In the genomic region with DNA sequence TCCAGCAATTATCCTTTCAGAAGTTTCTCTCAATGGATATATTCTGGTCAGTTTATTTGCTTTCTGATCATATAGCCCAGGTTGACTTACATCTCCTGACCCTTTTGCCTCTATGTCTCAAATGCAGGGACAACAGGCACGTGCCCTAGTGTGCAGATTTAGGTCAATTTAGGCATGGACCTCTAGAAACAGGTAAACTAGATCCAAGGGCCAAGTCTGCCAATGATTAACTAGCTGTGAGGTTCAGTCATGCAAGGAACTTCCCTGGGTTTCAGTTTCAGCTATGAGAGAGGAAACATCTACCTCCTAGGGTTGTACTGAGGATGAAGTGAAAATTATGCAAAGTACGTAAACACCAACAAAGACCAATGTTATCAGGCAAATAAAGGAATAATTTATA, we compare ENCODE assay signal across 19 mouse cellular contexts. TPM values are rescaled to one million over a fixed set of nuclear protein-coding genes. Genes with fewer than 3 reads are reported as not detected.
DNase-seq lines count a peak whose midpoint lies in the region; ATAC-seq and TF ChIP-seq lines count a peak whose summit lies in the region.
"Had no signal": no experiment of that assay in that cellular context is flagged by ENCODE, and none has a peak within 500 bp of the region (broad histone marks: within the 10 kb centered on the region; RNA-seq: fewer than 3 reads in every experiment).

No protein-coding gene starts in this region.

- WGBS in lung, adult 2 months = 75% methylated on average over 2 of the region's 2 CpGs
- WGBS in kidney, postnatal 0 days = 59% methylated on average over 2 of the region's 2 CpGs
- WGBS in liver, embryonic 12.5 days (ENCODE audit: insufficient replicate concordance) = 91% methylated on average over 2 of the region's 2 CpGs

- ATAC-seq in kidney, postnatal 0 days (replicated peaks; ENCODE audit: low FRiP score, low read depth) = peak; percentile 75
- no peak for ATAC-seq in liver, embryonic 12.5 days
- no peak for ATAC-seq in inflammation-experienced regulatory T-cells, adult 6 months
- ATAC-seq: forebrain, embryonic 15.5 days; hindbrain, embryonic 16.5 days had no signal

- peak; percentile 37 for DNase-seq in lung, postnatal 36 days
- no peak for DNase-seq in lung, adult 2 months
- peak; percentile 32 for DNase-seq in kidney, postnatal 0 days (ENCODE audit: low spot score)
- DNase-seq in heart, adult 9 months (ENCODE audit: low spot score in 2 of 2) = no peak
- no peak for DNase-seq in thymus, adult 18-20 months
- no peak for DNase-seq in ovary, postnatal 36 days (ENCODE audit: low spot score)
- DNase-seq: adrenal gland, adult 8-10 months; cerebellum, adult 11 months; heart, adult 11 months; heart, postnatal 4 days; lung, postnatal 4 days had no signal

- no peaks in the 10 kb centered on the region for H3K9me3 ChIP-seq in kidney, postnatal 0 days (replicated peaks; ENCODE audit: low read length)
- no peaks in the 10 kb centered on the region for H3K9me3 ChIP-seq in liver, embryonic 12.5 days (replicated peaks)
- H3K9me3 ChIP-seq: embryonic facial prominence, embryonic 12.5 days; forebrain, embryonic 15.5 days; midbrain, embryonic 10.5 days had no signal

- H3K9ac ChIP-seq in kidney, postnatal 0 days (ENCODE audit: low read depth, low read length) = no peak overlapping the region
- H3K9ac ChIP-seq in liver, embryonic 12.5 days = no peak overlapping the region
- H3K9ac ChIP-seq: embryonic facial prominence, embryonic 12.5 days; forebrain, embryonic 15.5 days had no signal

- no peak overlapping the region for H3K4me3 ChIP-seq in lung, adult 2 months (replicated peaks; ENCODE audit: extremely low read depth, low read depth, low read length)
- H3K4me3 ChIP-seq in kidney, postnatal 0 days (replicated peaks; ENCODE audit: low read depth, low read length) = no peak overlapping the region
- H3K4me3 ChIP-seq in liver, embryonic 12.5 days = no peak overlapping the region
- H3K4me3 ChIP-seq: embryonic facial prominence, embryonic 12.5 days; forebrain, embryonic 15.5 days; midbrain, embryonic 10.5 days; myocyte had no signal

- H3K36me3 ChIP-seq in kidney, postnatal 0 days (ENCODE audit: insufficient read depth, low read length) = peaks cover 21% of the 10 kb centered on the region; the same call in 1 of the 2 replicates
- peaks cover 89% of the 10 kb centered on the region for H3K36me3 ChIP-seq in liver, embryonic 12.5 days

- TF ChIP-seq CTCF in lung, adult 2 months (IDR thresholded peaks at IDR 0.05; ENCODE audit: insufficient read depth, low read length) = no peak
- no peak for TF ChIP-seq CTCF in kidney, postnatal 0 days (IDR thresholded peaks at IDR 0.05; ENCODE audit: low read depth)

- H3K27ac ChIP-seq in kidney, postnatal 0 days = peak overlapping the region; percentile 87; the same call in 1 of the 2 replicates
- H3K27ac ChIP-seq in liver, embryonic 12.5 days = peak overlapping the region; percentile 42; the same call in 1 of the 2 replicates
- H3K27ac ChIP-seq: embryonic facial prominence, embryonic 12.5 days; forebrain, embryonic 15.5 days; midbrain, embryonic 10.5 days had no signal

- no peaks in the 10 kb centered on the region for H3K27me3 ChIP-seq in kidney, postnatal 0 days (ENCODE audit: insufficient read depth, low read length)
- no peaks in the 10 kb centered on the region for H3K27me3 ChIP-seq in liver, embryonic 12.5 days (replicated peaks)
- H3K27me3 ChIP-seq: CH12.LX; embryonic facial prominence, embryonic 12.5 days; forebrain, embryonic 15.5 days had no signal

- no peak for TF ChIP-seq POLR2A in lung, adult 2 months (IDR thresholded peaks at IDR 0.05; ENCODE audit: borderline replicate concordance, extremely low read depth, low read depth, low read length)

- peaks cover 5% of the 10 kb centered on the region; the same call in 1 of the 2 replicates for H3K4me1 ChIP-seq in lung, adult 2 months (ENCODE audit: control insufficient read depth, insufficient read depth, low read length)
- H3K4me1 ChIP-seq in kidney, postnatal 0 days (replicated peaks; ENCODE audit: insufficient read depth, low read length) = no peaks in the 10 kb centered on the region
- H3K4me1 ChIP-seq in liver, embryonic 12.5 days = peaks cover 57% of the 10 kb centered on the region
- H3K4me1 ChIP-seq: forebrain, embryonic 15.5 days; midbrain, embryonic 10.5 days had no signal

- H3K4me2 ChIP-seq in kidney, postnatal 0 days (ENCODE audit: low read length) = no peak overlapping the region
- no peak overlapping the region for H3K4me2 ChIP-seq in liver, embryonic 12.5 days
- H3K4me2 ChIP-seq: embryonic facial prominence, embryonic 12.5 days; forebrain, embryonic 15.5 days had no signal

RNA-seq across cellular contexts. Expression of gene Jpt2, which starts 7.2 kb away (rescaled TPM):
- polyA plus RNA-seq in lung, adult 2 months (2012; rRNA removed) = 6.1 and 10.2 TPM in 2 replicates
- polyA plus RNA-seq in kidney, postnatal 0 days (2015; fragmentation: Nextera tagmentation; extraction: Ambion mirVana) = 95.0 and 108 TPM in 2 replicates
- 112 and 114 TPM in 2 replicates for polyA plus RNA-seq in liver, embryonic 12.5 days (2016; fragmentation: Nextera tagmentation; extraction: Ambion mirVana)
- polyA plus RNA-seq in inflammation-experienced regulatory T-cells, adult 6 months (2017; shearing (Covaris generic)) = 10 to 100 TPM; 25.3 to 48.1 (median 32.1) TPM

RNA-seq across cellular contexts. Expression of gene Mapk8ip3, which starts 16.5 kb away (rescaled TPM):
- polyA plus RNA-seq in lung, adult 2 months (2012; rRNA removed) = 110 and 119 TPM in 2 replicates
- polyA plus RNA-seq in kidney, postnatal 0 days (2015; fragmentation: Nextera tagmentation; extraction: Ambion mirVana) = 12.7 and 13.7 TPM in 2 replicates
- polyA plus RNA-seq in liver, embryonic 12.5 days (2016; fragmentation: Nextera tagmentation; extraction: Ambion mirVana) = 15.6 and 15.8 TPM in 2 replicates
- 10 to 100 TPM; 22.0 to 47.5 (median 34.9) TPM for polyA plus RNA-seq in inflammation-experienced regulatory T-cells, adult 6 months (2017; shearing (Covaris generic))

RNA-seq across cellular contexts. Expression of gene Nme3, which starts 57.0 kb away (rescaled TPM):
- 55.8 and 69.4 TPM in 2 replicates for polyA plus RNA-seq in lung, adult 2 months (2012; rRNA removed)
- 87.1 and 93.1 TPM in 2 replicates for polyA plus RNA-seq in kidney, postnatal 0 days (2015; fragmentation: Nextera tagmentation; extraction: Ambion mirVana)
- polyA plus RNA-seq in liver, embryonic 12.5 days (2016; fragmentation: Nextera tagmentation; extraction: Ambion mirVana) = 67.9 and 68.8 TPM in 2 replicates
- 10 to 100 TPM; 39.8 to 50.7 (median 45.7) TPM for polyA plus RNA-seq in inflammation-experienced regulatory T-cells, adult 6 months (2017; shearing (Covaris generic))

RNA-seq across cellular contexts. Expression of gene Mrps34, which starts 58.4 kb away (rescaled TPM):
- polyA plus RNA-seq in lung, adult 2 months (2012; rRNA removed) = 100 and 115 TPM in 2 replicates
- 141 TPM in 2 replicates for polyA plus RNA-seq in kidney, postnatal 0 days (2015; fragmentation: Nextera tagmentation; extraction: Ambion mirVana)
- polyA plus RNA-seq in liver, embryonic 12.5 days (2016; fragmentation: Nextera tagmentation; extraction: Ambion mirVana) = 101 and 106 TPM in 2 replicates
- polyA plus RNA-seq in inflammation-experienced regulatory T-cells, adult 6 months (2017; shearing (Covaris generic)) = 10 to 100 TPM; 68.7 to 85.6 (median 71.2) TPM

RNA-seq across cellular contexts. Expression of gene Eme2, which starts 58.4 kb away (rescaled TPM):
- 41.1 and 48.0 TPM in 2 replicates for polyA plus RNA-seq in lung, adult 2 months (2012; rRNA removed)
- polyA plus RNA-seq in kidney, postnatal 0 days (2015; fragmentation: Nextera tagmentation; extraction: Ambion mirVana) = 29.5 and 29.6 TPM in 2 replicates
- 20.3 and 21.4 TPM in 2 replicates for polyA plus RNA-seq in liver, embryonic 12.5 days (2016; fragmentation: Nextera tagmentation; extraction: Ambion mirVana)
- 10 to 100 TPM; 16.4 to 26.2 (median 26.1) TPM for polyA plus RNA-seq in inflammation-experienced regulatory T-cells, adult 6 months (2017; shearing (Covaris generic))

Comparison
In these comparisons a context has a peak if more than half of its experiments do, and no peak if none do; other contexts are left out.
1. DNase-seq: peak in lung, postnatal 36 days (single experiment) and kidney, postnatal 0 days (single experiment); none in lung, adult 2 months (single experiment), heart, adult 9 months (0 of 2), thymus, adult 18-20 months (0 of 2) and ovary, postnatal 36 days (single experiment).